Mouse (Mus musculus): Measurements from ENCODE around the gene Numb.

DNA sequence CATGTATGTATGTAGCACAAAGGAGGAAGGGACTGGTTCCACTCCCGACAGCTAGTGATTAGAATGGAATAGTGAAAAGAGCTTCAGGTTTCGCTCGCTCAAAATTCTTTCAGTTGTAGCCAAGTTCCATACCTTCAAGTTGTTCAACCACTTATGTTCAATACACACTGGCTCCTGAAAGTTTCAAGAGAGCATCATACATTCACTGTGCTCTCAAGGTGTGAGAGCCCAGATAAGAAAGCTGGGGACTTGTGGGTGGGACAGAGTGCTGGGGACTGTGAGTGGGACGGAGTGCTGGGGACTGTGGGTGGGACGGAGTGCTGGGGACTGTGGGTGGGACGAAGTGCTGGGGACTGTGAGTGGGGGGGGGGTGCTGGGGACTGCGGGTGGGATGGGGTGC lies 43.5 kb upstream of the Numb start:
- TF ChIP-seq POLR2A (IDR thresholded peaks at IDR 0.05; ENCODE audit: extremely low read depth, insufficient read depth, low read length) (no peak), CTCF (IDR thresholded peaks at IDR 0.05; ENCODE audit: extremely low read depth, insufficient read depth, low read length) (no peak)

All from cortical plate, adult 2 months (tissue).